Mouse (Mus musculus) thymus, adult 2 months (tissue): ENCODE data around the gene Abcd1.

Experiments used
- CTCF ChIP-seq: fragments of 200-500 bp; IDR thresholded peaks from 2 replicates; pipeline ENCODE4 v1.5.1; 2012; ENCODE audit warnings: mild to moderate bottlenecking, control low read depth, low read length, moderate library complexity, borderline replicate concordance; ENCODE audit not compliant: control insufficient read depth, poor library complexity, insufficient read depth; ENCODE audit errors: extremely low read depth
- POLR2A ChIP-seq: fragments of 200-500 bp; IDR thresholded peaks from 2 replicates; pipeline ENCODE4 v1.6.1; 2012; ENCODE audit warnings: mild to moderate bottlenecking, low read length, control low read depth, moderate library complexity; ENCODE audit not compliant: control insufficient read depth, poor library complexity, insufficient read depth; ENCODE audit errors: extremely low read depth

GRCm38 (mm10) chrX:73718271-73718670 is 1.9 kb downstream of the Abcd1 start:
- no peak for TF ChIP-seq POLR2A
- TF ChIP-seq CTCF: no peak
